Mouse (Mus musculus) midbrain, embryonic 14.5 days (tissue): Measurements from ENCODE around the gene Nde1. TPM values are rescaled to one million over a fixed set of nuclear protein-coding genes. Genes with fewer than 3 reads are reported as not detected.
"Not testable (repeated sequence)": the region's sequence is repeated elsewhere in the genome, so short reads cannot be mapped to it uniquely, and the experiment has no call there.

ENCODE experiments used
- ATAC-seq: fragments of 200-750 bp; cut with Nextera tagmentation; 2 replicates; pipeline ENCODE4 v1.8.0; 2017; ENCODE audit warnings: moderate number of reproducible peaks, moderate library complexity; ENCODE audit not compliant: low FRiP score, low TSS enrichment
- DNase-seq: peaks from one replicate; pipeline ENCODE4 v3.0.0-alpha.2; 2015
- H3K27ac ChIP-seq: fragments of 300-500 bp; sonication (generic); replicated peaks from 2 replicates; pipeline ENCODE4 v1.5.1; 2014; ENCODE audit warnings: mild to moderate bottlenecking, low read depth, low read length, moderate library complexity
- H3K27me3 ChIP-seq: fragments of 300-500 bp; sonication (generic); 2 replicates; pipeline ENCODE4 v1.6.1; 2014; ENCODE audit warnings: low read length, control low read depth, mixed read lengths; ENCODE audit not compliant: control insufficient read depth, insufficient read depth
- H3K36me3 ChIP-seq: fragments of 300-500 bp; sonication (generic); 2 replicates; pipeline ENCODE4 v1.6.1; 2014; ENCODE audit warnings: low read length, control low read depth; ENCODE audit not compliant: control insufficient read depth, insufficient read depth
- H3K4me1 ChIP-seq: fragments of 300-500 bp; sonication (generic); 2 replicates; pipeline ENCODE4 v1.6.1; 2014; ENCODE audit warnings: mild to moderate bottlenecking, antibody characterized with exemption, low read length, control low read depth; ENCODE audit not compliant: control insufficient read depth, insufficient read depth
- H3K4me2 ChIP-seq: fragments of 300-500 bp; sonication (generic); 2 replicates; pipeline ENCODE4 v1.6.1; 2014; ENCODE audit warnings: mild to moderate bottlenecking, low read length, moderate library complexity
- H3K4me3 ChIP-seq: fragments of 300-500 bp; sonication (generic); replicated peaks from 2 replicates; pipeline ENCODE4 v1.5.1; 2014; ENCODE audit warnings: low read depth, low read length
- H3K9ac ChIP-seq: fragments of 300-500 bp; sonication (generic); replicated peaks from 2 replicates; pipeline ENCODE4 v1.6.1; 2014; ENCODE audit warnings: mild to moderate bottlenecking, low read length, moderate library complexity
- H3K9me3 ChIP-seq: fragments of 300-500 bp; sonication (generic); 2 replicates; pipeline ENCODE4 v1.6.1; 2016; ENCODE audit warnings: low read length, control low read depth, mixed read lengths; ENCODE audit not compliant: control insufficient read depth
- WGBS: fragments of 180-500 bp; shearing (Covaris S2); extraction: QIAGEN DNeasy Blood & Tissue Kit; methylation state at CpG from one replicate; pipeline ENCODE4 v1.1.7; 2014; 5-methylcytosine and 5-hydroxymethylcytosine counted together
- polyA plus RNA-seq: library from polyadenylated mRNA; unstranded; fragments of >200 nt; fragmentation: Nextera tagmentation; extraction: Ambion mirVana; gene quantifications from 2 replicates; pipeline ENCODE4 v1.2.1, GENCODE M21; 2014

Nde1 gene
- polyA plus RNA-seq, 1 experiment from 2014 or later, result 39.0 TPM

GRCm38 (mm10) chr16:14155638-14156037 is 7.4 kb upstream of the Nde1 start:
- not testable (repeated sequence) for H3K4me3 ChIP-seq, H3K9me3 ChIP-seq, H3K9ac ChIP-seq, DNase-seq, H3K27ac ChIP-seq, H3K4me2 ChIP-seq, H3K27me3 ChIP-seq, ATAC-seq
- 93% methylated on average over 1 of the region's 2 CpGs for WGBS
- H3K36me3 ChIP-seq, result peaks cover 19% of the 10 kb centered on the region
- peaks cover 10% of the 10 kb centered on the region for H3K4me1 ChIP-seq

- Histone ChIP-seq H3K9me3 (no peaks in the 10 kb centered on the region), H3K4me3 (no peak overlapping the region), H3K36me3 (peaks cover 12% of the 10 kb centered on the region), H3K4me2 (no peak overlapping the region), H3K9ac (no peak overlapping the region), H3K4me1 (peaks cover 10% of the 10 kb centered on the region), H3K27ac (no peak overlapping the region), H3K27me3 (no peaks in the 10 kb centered on the region)
- ATAC-seq, result no peak
- no peak for DNase-seq
- WGBS, result 93% methylated on average over 6 of the region's 6 CpGs
These were observed 6.8 kb upstream of the Nde1 start for GRCm38 (mm10) chr16:14156312-14156711.

GRCm38 (mm10) chr16:14158536-14158935 is 4.5 kb upstream of the Nde1 start:
- WGBS, result 9% methylated on average over 7 of the region's 7 CpGs
- no peak for ATAC-seq
- Histone ChIP-seq H3K9ac (peak overlapping the region; percentile 68), H3K4me2 (peak overlapping the region; percentile 76), H3K4me1 (peaks cover 10% of the 10 kb centered on the region), H3K36me3 (no peaks in the 10 kb centered on the region), H3K27ac (peak overlapping the region; percentile 93), H3K9me3 (no peaks in the 10 kb centered on the region), H3K27me3 (no peaks in the 10 kb centered on the region), H3K4me3 (peak overlapping the region; percentile 78)
- DNase-seq, result no peak

- Histone ChIP-seq H3K4me1 (peaks cover 10% of the 10 kb centered on the region), H3K9ac (peak overlapping the region; percentile 68), H3K4me3 (peak overlapping the region; percentile 78), H3K27me3 (no peaks in the 10 kb centered on the region), H3K4me2 (peak overlapping the region; percentile 76), H3K27ac (peak overlapping the region; percentile 93), H3K36me3 (no peaks in the 10 kb centered on the region), H3K9me3 (no peaks in the 10 kb centered on the region)
- peak; percentile 96 for ATAC-seq
- WGBS, result under 1% methylated on average over 55 of the region's 58 CpGs
- DNase-seq, result peak; percentile 99
These were observed 3.9 kb upstream of the Nde1 start for GRCm38 (mm10) chr16:14158936-14159745.

GRCm38 (mm10) chr16:14159746-14160131 is 3.3 kb upstream of the Nde1 start:
- H3K27ac ChIP-seq, result peak overlapping the region; percentile 93
- DNase-seq (peak; percentile 91), ATAC-seq (peak; percentile 38; the same call in 1 of the 2 replicates)
- peak overlapping the region; percentile 68 for H3K9ac ChIP-seq
- no peaks in the 10 kb centered on the region for H3K9me3 ChIP-seq
- H3K4me3 ChIP-seq, result peak overlapping the region; percentile 78
- peaks cover 13% of the 10 kb centered on the region for H3K4me1 ChIP-seq
- H3K27me3 ChIP-seq, result no peaks in the 10 kb centered on the region
- H3K36me3 ChIP-seq, result no peaks in the 10 kb centered on the region
- WGBS, result under 1% methylated on average over 10 of the region's 10 CpGs
- H3K4me2 ChIP-seq, result peak overlapping the region; percentile 62

GRCm38 (mm10) chr16:14160941-14161340 is 2.1 kb upstream of the Nde1 start:
- no peaks in the 10 kb centered on the region for H3K27me3 ChIP-seq

GRCm38 (mm10) chr16:14163731-14164130 is 656 bp downstream of the Nde1 start:
- H3K4me2 ChIP-seq, result peak overlapping the region; percentile 85

More at GRCm38 (mm10) chr16:14160941-14161340, 2.1 kb upstream of the Nde1 start:
- no peaks in the 10 kb centered on the region for H3K36me3 ChIP-seq
- H3K9me3 ChIP-seq, result no peaks in the 10 kb centered on the region
- no peak overlapping the region for H3K9ac ChIP-seq
- no peak overlapping the region for H3K27ac ChIP-seq
- no peak overlapping the region for H3K4me2 ChIP-seq
- no peak for DNase-seq
- H3K4me1 ChIP-seq, result peaks cover 14% of the 10 kb centered on the region
- WGBS, result 77% methylated on average over 1 of the region's 1 CpGs
- no peak for ATAC-seq
- no peak overlapping the region for H3K4me3 ChIP-seq

GRCm38 (mm10) chr16:14166490-14166889 is 3.4 kb downstream of the Nde1 start:
- DNase-seq, result no peak

More at GRCm38 (mm10) chr16:14163731-14164130, 656 bp downstream of the Nde1 start:
- Histone ChIP-seq H3K4me3 (peak overlapping the region; percentile 55), H3K27me3 (no peaks in the 10 kb centered on the region), H3K27ac (no peak overlapping the region), H3K4me1 (0 out of 2 replicates have a peak, but pooled peaks cover 4% of the 10 kb centered on the region), H3K9me3 (no peaks in the 10 kb centered on the region), H3K36me3 (no peaks in the 10 kb centered on the region), H3K9ac (peak overlapping the region; percentile 61)
- DNase-seq, result no peak
- ATAC-seq, result no peak
- 1% methylated on average over 10 of the region's 10 CpGs for WGBS

GRCm38 (mm10) chr16:14169706-14170105 is 6.6 kb downstream of the Nde1 start:
- H3K9me3 ChIP-seq, result no peaks in the 10 kb centered on the region
- H3K4me3 ChIP-seq, result no peak overlapping the region
- 97% methylated on average over 1 of the region's 1 CpGs for WGBS
- no peak overlapping the region for H3K9ac ChIP-seq
- H3K4me1 ChIP-seq, result 0 out of 2 replicates have a peak, but pooled peaks cover 1% of the 10 kb centered on the region
- no peak overlapping the region for H3K4me2 ChIP-seq
- ATAC-seq (no peak), DNase-seq (no peak)
- H3K27me3 ChIP-seq, result no peaks in the 10 kb centered on the region
- peaks cover 30% of the 10 kb centered on the region for H3K36me3 ChIP-seq
- no peak overlapping the region for H3K27ac ChIP-seq

More at GRCm38 (mm10) chr16:14166490-14166889, 3.4 kb downstream of the Nde1 start:
- H3K4me3 ChIP-seq, result no peak overlapping the region
- no peak for ATAC-seq
- no peaks in the 10 kb centered on the region for H3K27me3 ChIP-seq
- WGBS, result 91% methylated on average over 4 of the region's 4 CpGs
- no peak overlapping the region for H3K4me2 ChIP-seq
- no peak overlapping the region for H3K9ac ChIP-seq
- no peak overlapping the region for H3K27ac ChIP-seq
- H3K9me3 ChIP-seq, result no peaks in the 10 kb centered on the region
- 0 out of 2 replicates have a peak, but pooled peaks cover 4% of the 10 kb centered on the region for H3K4me1 ChIP-seq
- H3K36me3 ChIP-seq, result peaks cover 17% of the 10 kb centered on the region
